Mouse (Mus musculus) regulatory T cell (primary cell): Measurements from ENCODE around the gene Ubxn6.

Source experiments
- in situ Hi-C: fragments of 300-600 bp; cut with MboI, MseI; formaldehyde crosslinking; loops from one replicate; pipeline ENCODE4 v1.15.1; 2025; ENCODE audit warnings: high pct_unique_total_duplicates

Ubxn6 gene

GRCm38 (mm10) chr17:56055945-56056678 is 18.7 kb downstream of the Ubxn6 start:
- in situ Hi-C loops = no loop called here

- in situ Hi-C loops = no loop called here
These were observed 19.9 kb downstream of the Ubxn6 start for GRCm38 (mm10) chr17:56054938-56055337.

GRCm38 (mm10) chr17:56051369-56051768 is 23.5 kb downstream of the Ubxn6 start:
- in situ Hi-C loops = no loop called here

GRCm38 (mm10) chr17:56040857-56041163 is 34.0 kb downstream of the Ubxn6 start:
- in situ Hi-C loops = loop anchor here (10.0 to 25.0 kb wide), 2 partner anchors 544 to 1246 kb away; partner anchors contain the start of genes Safb, Safb2 and Vav1

GRCm38 (mm10) chr17:56040030-56040856 is 34.6 kb downstream of the Ubxn6 start, which contains the start of gene Chaf1a:
Chaf1a (plus strand) TSS chr17:56040439.
- in situ Hi-C loops = loop anchor here (10.0 to 25.0 kb wide), 2 partner anchors 545 to 1247 kb away; partner anchors contain the start of genes Safb, Safb2 and Vav1

GRCm38 (mm10) chr17:56039345-56039744 is 35.5 kb downstream of the Ubxn6 start:
- in situ Hi-C loops = loop anchor here (25.0 kb wide), 1 partner anchor 1248 kb away; the partner anchor contains the start of gene Vav1

- in situ Hi-C loops = loop anchor here (25.0 kb wide), 1 partner anchor 1249 kb away; the partner anchor contains the start of gene Vav1
These were observed 36.1 kb downstream of the Ubxn6 start for GRCm38 (mm10) chr17:56038583-56039261.

- in situ Hi-C loops = loop anchor here (25.0 kb wide), 1 partner anchor 1250 kb away; the partner anchor contains the start of gene Vav1
These were observed 37.9 kb downstream of the Ubxn6 start for GRCm38 (mm10) chr17:56036901-56037287.

- in situ Hi-C loops = loop anchor here (25.0 kb wide), 1 partner anchor 1251 kb away; the partner anchor contains the start of gene Vav1
These were observed 38.5 kb downstream of the Ubxn6 start, which contains the start of gene Sh3gl1 for GRCm38 (mm10) chr17:56036176-56036900. Sh3gl1 (minus strand) TSS chr17:56036635.

- in situ Hi-C loops = loop anchor here (25.0 kb wide), 1 partner anchor 1252 kb away; the partner anchor contains the start of gene Vav1
These were observed 39.6 kb downstream of the Ubxn6 start for GRCm38 (mm10) chr17:56035216-56035615.

GRCm38 (mm10) chr17:56034726-56035100 is 40.1 kb downstream of the Ubxn6 start:
- in situ Hi-C loops = loop anchor here (25.0 kb wide), 1 partner anchor 1253 kb away; the partner anchor contains the start of gene Vav1

GRCm38 (mm10) chr17:56034040-56034725 is 40.6 kb downstream of the Ubxn6 start:
- in situ Hi-C loops = loop anchor here (25.0 kb wide), 1 partner anchor 1253 kb away; the partner anchor contains the start of gene Vav1

GRCm38 (mm10) chr17:56032831-56033230 is 42.0 kb downstream of the Ubxn6 start:
- in situ Hi-C loops = loop anchor here (25.0 kb wide), 1 partner anchor 1254 kb away; the partner anchor contains the start of gene Vav1

- in situ Hi-C loops = loop anchor here (25.0 kb wide), 1 partner anchor 1255 kb away; the partner anchor contains the start of gene Vav1
These were observed 42.6 kb downstream of the Ubxn6 start for GRCm38 (mm10) chr17:56032127-56032733.

GRCm38 (mm10) chr17:56031431-56031830 is 43.4 kb downstream of the Ubxn6 start:
- in situ Hi-C loops = loop anchor here (25.0 kb wide), 1 partner anchor 1256 kb away; the partner anchor contains the start of gene Vav1

GRCm38 (mm10) chr17:56030919-56031318 is 43.9 kb downstream of the Ubxn6 start:
- in situ Hi-C loops = loop anchor here (25.0 kb wide), 1 partner anchor 1256 kb away; the partner anchor contains the start of gene Vav1

GRCm38 (mm10) chr17:56030238-56030870 is 44.5 kb downstream of the Ubxn6 start:
- in situ Hi-C loops = loop anchor here (25.0 kb wide), 1 partner anchor 1257 kb away; the partner anchor contains the start of gene Vav1

GRCm38 (mm10) chr17:56027801-56028441 is 46.9 kb downstream of the Ubxn6 start:
- in situ Hi-C loops = loop anchor here (25.0 kb wide), 1 partner anchor 1259 kb away; the partner anchor contains the start of gene Vav1
